Mouse (Mus musculus): ENCODE data around the gene Lpar6. TPM values are rescaled to one million over a fixed set of nuclear protein-coding genes. Genes with fewer than 3 reads are reported as not detected.
A peak's percentile ranks its signal among the peaks of the same experiment; 100 is the strongest.

Lpar6 gene
- polyA plus RNA-seq (2015; fragmentation: Nextera tagmentation; extraction: Ambion mirVana): 14.5 and 14.7 TPM in 2 replicates

GRCm38 (mm10) chr14:73237848-73238321 lies at the start of gene Lpar6:
TSS of gene Lpar6 (plus strand) at chr14:73237895.
- peak; percentile 91 for ATAC-seq (ENCODE audit: low FRiP score, low TSS enrichment)
- Histone ChIP-seq H3K4me3 (ENCODE audit: low read length) (peak within 1 kb of the TSS; percentile 75), H3K36me3 (ENCODE audit: insufficient read depth, low read length) (peaks cover 5% of the 10 kb centered on the region; the same call in 1 of the 2 replicates), H3K4me2 (replicated peaks; ENCODE audit: low read depth, low read length) (peak within 1 kb of the TSS; percentile 56), H3K27ac (ENCODE audit: low read length) (peak within 1 kb of the TSS; percentile 98), H3K9me3 (ENCODE audit: low read length) (no peaks in the 10 kb centered on the region), H3K4me1 (ENCODE audit: insufficient read depth, low read length) (peaks cover 17% of the 10 kb centered on the region), H3K9ac (replicated peaks; ENCODE audit: low read length) (peak within 1 kb of the TSS; percentile 88), H3K27me3 (ENCODE audit: insufficient read depth, low read length) (no peaks in the 10 kb centered on the region)
- WGBS: under 1% methylated on average over 19 of the region's 19 CpGs

- no peak for ATAC-seq (ENCODE audit: low FRiP score, low TSS enrichment)
- WGBS: 45% methylated on average over 5 of the region's 5 CpGs
Observed at GRCm38 (mm10) chr14:73199058-73199457, 38.6 kb upstream of the Lpar6 start.

GRCm38 (mm10) chr14:73201447-73201846 lies 36.2 kb upstream of the Lpar6 start:
- Histone ChIP-seq H3K4me3 (ENCODE audit: low read length) (no peak overlapping the region), H3K27me3 (ENCODE audit: insufficient read depth, low read length) (no peaks in the 10 kb centered on the region), H3K4me1 (ENCODE audit: insufficient read depth, low read length) (0 out of 2 replicates have a peak, but pooled peaks cover 6% of the 10 kb centered on the region), H3K27ac (ENCODE audit: low read length) (no peak overlapping the region), H3K36me3 (ENCODE audit: insufficient read depth, low read length) (0 out of 2 replicates have a peak, but pooled peaks cover 3% of the 10 kb centered on the region), H3K9me3 (ENCODE audit: low read length) (no peaks in the 10 kb centered on the region), H3K4me2 (replicated peaks; ENCODE audit: low read depth, low read length) (no peak overlapping the region), H3K9ac (replicated peaks; ENCODE audit: low read length) (no peak overlapping the region)
- ATAC-seq (ENCODE audit: low FRiP score, low TSS enrichment): no peak
- whole genome bisulfite sequencing: 29% methylated on average over 3 of the region's 3 CpGs

More at GRCm38 (mm10) chr14:73199058-73199457, 38.6 kb upstream of the Lpar6 start:
- Histone ChIP-seq H3K36me3 (ENCODE audit: insufficient read depth, low read length) (peaks cover 9% of the 10 kb centered on the region), H3K4me3 (ENCODE audit: low read length) (no peak overlapping the region), H3K9me3 (ENCODE audit: low read length) (0 out of 2 replicates have a peak, but pooled peaks cover 4% of the 10 kb centered on the region), H3K9ac (replicated peaks; ENCODE audit: low read length) (no peak overlapping the region), H3K4me1 (ENCODE audit: insufficient read depth, low read length) (0 out of 2 replicates have a peak, but pooled peaks cover 6% of the 10 kb centered on the region), H3K4me2 (replicated peaks; ENCODE audit: low read depth, low read length) (no peak overlapping the region), H3K27me3 (ENCODE audit: insufficient read depth, low read length) (no peaks in the 10 kb centered on the region), H3K27ac (ENCODE audit: low read length) (no peak overlapping the region)

GRCm38 (mm10) chr14:73204016-73204415 lies 33.7 kb upstream of the Lpar6 start:
- Histone ChIP-seq H3K4me3 (ENCODE audit: low read length) (no peak overlapping the region), H3K27ac (ENCODE audit: low read length) (no peak overlapping the region), H3K9me3 (ENCODE audit: low read length) (no peaks in the 10 kb centered on the region), H3K4me1 (ENCODE audit: insufficient read depth, low read length) (0 out of 2 replicates have a peak, but pooled peaks cover 6% of the 10 kb centered on the region), H3K27me3 (ENCODE audit: insufficient read depth, low read length) (no peaks in the 10 kb centered on the region), H3K4me2 (replicated peaks; ENCODE audit: low read depth, low read length) (no peak overlapping the region), H3K36me3 (ENCODE audit: insufficient read depth, low read length) (no peaks in the 10 kb centered on the region), H3K9ac (replicated peaks; ENCODE audit: low read length) (no peak overlapping the region)
- WGBS: 64% methylated on average over 3 of the region's 3 CpGs
- ATAC-seq (ENCODE audit: low FRiP score, low TSS enrichment): no peak

- Histone ChIP-seq H3K36me3 (ENCODE audit: insufficient read depth, low read length) (0 out of 2 replicates have a peak, but pooled peaks cover 3% of the 10 kb centered on the region), H3K27ac (ENCODE audit: low read length) (no peak overlapping the region), H3K4me3 (ENCODE audit: low read length) (no peak overlapping the region), H3K27me3 (ENCODE audit: insufficient read depth, low read length) (no peaks in the 10 kb centered on the region), H3K9me3 (ENCODE audit: low read length) (no peaks in the 10 kb centered on the region), H3K4me2 (replicated peaks; ENCODE audit: low read depth, low read length) (no peak overlapping the region), H3K9ac (replicated peaks; ENCODE audit: low read length) (no peak overlapping the region), H3K4me1 (ENCODE audit: insufficient read depth, low read length) (no peaks in the 10 kb centered on the region)
- ATAC-seq (ENCODE audit: low FRiP score, low TSS enrichment): no peak
Observed at GRCm38 (mm10) chr14:73209262-73209661, 28.4 kb upstream of the Lpar6 start.

DNA sequence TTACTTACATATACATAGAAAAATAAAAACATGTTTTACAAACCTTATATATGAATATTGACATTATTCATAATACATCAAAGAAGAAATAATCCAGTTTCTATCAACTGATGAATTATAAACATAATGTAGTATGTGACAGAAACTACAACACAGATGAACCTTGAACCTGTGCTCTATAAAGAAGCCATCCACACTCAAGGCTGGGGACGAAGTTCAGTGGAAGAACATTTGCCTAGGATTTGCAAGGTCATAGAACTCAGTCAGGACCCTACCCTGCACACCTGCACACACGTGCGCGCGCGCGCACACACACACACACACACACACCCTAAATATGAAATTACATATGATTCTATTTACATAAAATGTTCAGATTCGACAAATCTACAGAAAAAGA lies 27.5 kb upstream of the Lpar6 start:
- ATAC-seq (ENCODE audit: low FRiP score, low TSS enrichment): no peak
- 89% methylated on average over 8 of the region's 8 CpGs for WGBS
- Histone ChIP-seq H3K27ac (ENCODE audit: low read length) (no peak overlapping the region), H3K36me3 (ENCODE audit: insufficient read depth, low read length) (peaks cover 3% of the 10 kb centered on the region; the same call in 1 of the 2 replicates), H3K4me2 (replicated peaks; ENCODE audit: low read depth, low read length) (no peak overlapping the region), H3K9ac (replicated peaks; ENCODE audit: low read length) (no peak overlapping the region), H3K27me3 (ENCODE audit: insufficient read depth, low read length) (no peaks in the 10 kb centered on the region), H3K4me3 (ENCODE audit: low read length) (no peak overlapping the region), H3K9me3 (ENCODE audit: low read length) (no peaks in the 10 kb centered on the region), H3K4me1 (ENCODE audit: insufficient read depth, low read length) (no peaks in the 10 kb centered on the region)

DNA sequence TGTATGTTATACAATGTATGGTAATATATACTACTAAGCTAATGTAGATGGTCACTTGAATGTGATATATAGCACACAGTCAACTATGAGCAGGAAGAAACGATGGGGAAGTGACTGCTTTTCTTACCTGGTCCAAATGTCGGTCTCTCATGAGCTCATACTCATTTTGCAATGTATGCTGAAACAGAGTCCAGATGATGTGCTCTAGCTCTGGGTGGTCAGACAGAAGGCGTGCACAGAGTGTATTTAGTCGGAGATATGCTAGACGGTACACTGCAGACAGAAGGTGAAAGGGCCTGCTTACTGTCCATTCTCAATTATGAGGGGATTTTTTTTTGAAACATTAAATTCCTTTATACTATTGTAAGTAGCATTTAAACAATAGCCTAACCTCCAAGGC lies 26.2 kb upstream of the Lpar6 start:
- WGBS: 94% methylated on average over 5 of the region's 5 CpGs
- ATAC-seq (ENCODE audit: low FRiP score, low TSS enrichment): no peak
- peaks cover 3% of the 10 kb centered on the region; the same call in 1 of the 2 replicates for H3K36me3 ChIP-seq (ENCODE audit: insufficient read depth, low read length)
- no peaks in the 10 kb centered on the region for H3K9me3 ChIP-seq (ENCODE audit: low read length)
- H3K9ac ChIP-seq (replicated peaks; ENCODE audit: low read length): no peak overlapping the region
- H3K27me3 ChIP-seq (ENCODE audit: insufficient read depth, low read length): no peaks in the 10 kb centered on the region
- no peak overlapping the region for H3K4me3 ChIP-seq (ENCODE audit: low read length)
- H3K27ac ChIP-seq (ENCODE audit: low read length): no peak overlapping the region
- no peaks in the 10 kb centered on the region for H3K4me1 ChIP-seq (ENCODE audit: insufficient read depth, low read length)
- H3K4me2 ChIP-seq (replicated peaks; ENCODE audit: low read depth, low read length): no peak overlapping the region

DNA sequence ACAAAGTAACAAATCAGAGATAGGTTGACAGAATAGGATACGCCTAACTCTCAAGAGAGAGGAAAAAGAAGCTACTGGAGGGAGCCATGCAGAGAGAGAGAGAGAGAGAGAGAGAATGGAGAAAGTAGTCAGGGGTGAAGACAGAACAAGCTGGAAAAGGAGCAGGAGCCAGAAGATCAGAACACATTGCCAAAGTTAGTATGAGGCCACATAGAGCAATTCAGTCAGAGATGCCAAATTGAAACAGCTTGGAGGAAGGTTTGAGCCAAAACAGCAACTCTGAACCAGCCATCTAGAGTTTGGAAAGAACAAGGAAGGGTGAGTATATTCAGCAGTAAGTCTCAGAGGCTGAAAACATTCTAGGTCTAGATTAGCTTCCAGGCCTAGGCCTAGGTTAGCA lies 20.6 kb upstream of the Lpar6 start:
- WGBS: 86% methylated on average over 1 of the region's 1 CpGs
- Histone ChIP-seq H3K36me3 (ENCODE audit: insufficient read depth, low read length) (no peaks in the 10 kb centered on the region; the same call in 1 of the 2 replicates), H3K9me3 (ENCODE audit: low read length) (no peaks in the 10 kb centered on the region), H3K9ac (replicated peaks; ENCODE audit: low read length) (no peak overlapping the region), H3K27ac (ENCODE audit: low read length) (no peak overlapping the region), H3K4me3 (ENCODE audit: low read length) (no peak overlapping the region), H3K4me2 (replicated peaks; ENCODE audit: low read depth, low read length) (no peak overlapping the region), H3K27me3 (ENCODE audit: insufficient read depth, low read length) (no peaks in the 10 kb centered on the region), H3K4me1 (ENCODE audit: insufficient read depth, low read length) (no peaks in the 10 kb centered on the region)
- no peak for ATAC-seq (ENCODE audit: low FRiP score, low TSS enrichment)

- Histone ChIP-seq H3K9me3 (ENCODE audit: low read length) (no peaks in the 10 kb centered on the region), H3K9ac (replicated peaks; ENCODE audit: low read length) (no peak overlapping the region), H3K4me1 (ENCODE audit: insufficient read depth, low read length) (no peaks in the 10 kb centered on the region), H3K4me3 (ENCODE audit: low read length) (no peak overlapping the region), H3K36me3 (ENCODE audit: insufficient read depth, low read length) (no peaks in the 10 kb centered on the region), H3K27me3 (ENCODE audit: insufficient read depth, low read length) (no peaks in the 10 kb centered on the region), H3K27ac (ENCODE audit: low read length) (no peak overlapping the region), H3K4me2 (replicated peaks; ENCODE audit: low read depth, low read length) (no peak overlapping the region)
- ATAC-seq (ENCODE audit: low FRiP score, low TSS enrichment): no peak
- 90% methylated on average over 9 of the region's 9 CpGs for WGBS
Observed at GRCm38 (mm10) chr14:73222316-73222970, 15.3 kb upstream of the Lpar6 start.

- Histone ChIP-seq H3K27me3 (ENCODE audit: insufficient read depth, low read length) (no peaks in the 10 kb centered on the region), H3K9me3 (ENCODE audit: low read length) (no peaks in the 10 kb centered on the region), H3K9ac (replicated peaks; ENCODE audit: low read length) (no peak overlapping the region), H3K4me3 (ENCODE audit: low read length) (no peak overlapping the region), H3K4me1 (ENCODE audit: insufficient read depth, low read length) (peaks cover 4% of the 10 kb centered on the region; the same call in 1 of the 2 replicates), H3K36me3 (ENCODE audit: insufficient read depth, low read length) (no peaks in the 10 kb centered on the region), H3K27ac (ENCODE audit: low read length) (no peak overlapping the region), H3K4me2 (replicated peaks; ENCODE audit: low read depth, low read length) (no peak overlapping the region)
- 81% methylated on average over 3 of the region's 3 CpGs for WGBS
- ATAC-seq (ENCODE audit: low FRiP score, low TSS enrichment): no peak
Observed at GRCm38 (mm10) chr14:73226346-73226745, 11.3 kb upstream of the Lpar6 start.
